Mouse (Mus musculus) heart, adult 2 months (tissue): ENCODE results near the gene Spa17. TPM values are rescaled to one million over a fixed set of nuclear protein-coding genes. Genes with fewer than 3 reads are reported as not detected.

Experiments used
- DNase-seq, 2 experiments: peaks; one replicate each; pipeline ENCODE4 v3.0.0; 2021
- H3K27ac ChIP-seq: fragments of 200-600 bp; 2 replicates; pipeline ENCODE4 v1.8.1; 2022
- H3K27me3 ChIP-seq: fragments of 200-500 bp; 2 replicates; pipeline ENCODE4 v1.6.1; 2012; ENCODE audit warnings: mild to moderate bottlenecking, low read length, inconsistent platforms, mixed read lengths; ENCODE audit not compliant: control insufficient read depth, insufficient read depth
- H3K36me3 ChIP-seq: fragments of 200-500 bp; 2 replicates; pipeline ENCODE4 v1.6.1; 2012; ENCODE audit warnings: low read length, inconsistent platforms; ENCODE audit not compliant: control insufficient read depth, insufficient read depth
- H3K4me1 ChIP-seq: fragments of 200-500 bp; 2 replicates; pipeline ENCODE4 v1.6.1; 2011; ENCODE audit warnings: low read length; ENCODE audit not compliant: control insufficient read depth, insufficient read depth
- H3K4me3 ChIP-seq: fragments of 200-600 bp; 2 replicates; pipeline ENCODE4 v1.8.1; 2022
- H3K79me2 ChIP-seq: fragments of 200-500 bp; replicated peaks from 2 replicates; pipeline ENCODE4 v1.6.1; 2012; ENCODE audit warnings: mild to moderate bottlenecking, inconsistent platforms, low read length, moderate library complexity, mixed read lengths; ENCODE audit not compliant: control insufficient read depth, insufficient read depth
- H3K9ac ChIP-seq: fragments of 200-500 bp; 2 replicates; pipeline ENCODE4 v1.6.1; 2012; ENCODE audit warnings: low read depth, mild to moderate bottlenecking, control low read depth, inconsistent platforms, low read length, mixed read lengths
- CTCF ChIP-seq: fragments of 200-600 bp; IDR thresholded peaks from 2 replicates; pipeline ENCODE4 v1.8.1; 2022; ENCODE audit warnings: antibody characterized with exemption, mild to moderate bottlenecking, moderate library complexity
- EP300 ChIP-seq: fragments of 200-500 bp; IDR thresholded peaks from 2 replicates; pipeline ENCODE4 v1.6.1; 2011; ENCODE audit warnings: low read depth, low read length, control low read depth; ENCODE audit not compliant: insufficient read depth
- POLR2A ChIP-seq: fragments of 200-500 bp; IDR thresholded peaks from 2 replicates; pipeline ENCODE4 v1.6.1; 2011; ENCODE audit warnings: mild to moderate bottlenecking, low read depth, low read length, control low read depth; ENCODE audit not compliant: insufficient read depth
- WGBS: fragments of 180-500 bp; shearing (Covaris S2); methylation state at CpG from one replicate; pipeline ENCODE4 v1.1.7; 2018; 5-methylcytosine and 5-hydroxymethylcytosine counted together
- intact Hi-C: fragments of 180-260 bp; cut with DNase I; formaldehyde crosslinking; loops from one replicate; pipeline ENCODE4 v1.15.1; 2025
- polyA plus RNA-seq: library from polyadenylated mRNA; depleted of rRNA; stranded (reverse); fragments of >200 nt; gene quantifications from 2 replicates; pipeline ENCODE4 v1.2.3, GENCODE M21; 2012
- total RNA-seq, 2 experiments: library from RNA; stranded (reverse); gene quantifications; 2 replicates each; pipeline ENCODE4 v1.2.3; 2021

Gene Spa17
- total and polyA plus RNA-seq, 3 experiments = 1.6 to 3.8 (median 1.9) TPM

DNA sequence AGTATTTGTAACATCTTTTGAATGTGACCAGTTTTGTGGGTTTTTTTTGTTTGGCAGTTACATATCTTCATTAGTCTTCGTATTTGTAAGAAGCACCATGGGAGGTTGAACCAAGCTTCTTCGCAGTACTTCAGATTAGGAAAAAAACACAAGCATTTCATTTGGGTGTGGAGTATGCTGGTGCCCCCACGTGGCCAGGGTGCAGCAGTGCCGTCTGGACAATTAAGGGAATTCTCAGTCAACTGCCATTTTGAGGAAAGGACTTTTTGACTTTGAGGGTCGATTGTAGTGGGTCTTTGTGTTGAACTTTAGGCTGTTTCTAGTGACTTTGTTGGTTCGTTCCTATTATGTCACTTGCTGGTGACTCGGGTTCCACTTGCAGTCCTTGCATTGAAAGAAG is 22.8 kb upstream of the Spa17 start:
- intact Hi-C loops = loop anchor here (5.0 kb wide), 1 partner anchor 174 kb away; no protein-coding TSS in a partner anchor
- 11% methylated on average over 7 of the region's 7 CpGs for WGBS
- Histone ChIP-seq H3K9ac (no peak overlapping the region), H3K27me3 (no peaks in the 10 kb centered on the region), H3K4me3 (no peak overlapping the region), H3K27ac (no peak overlapping the region), H3K36me3 (no peaks in the 10 kb centered on the region), H3K79me2 (no peaks in the 10 kb centered on the region), H3K4me1 (no peaks in the 10 kb centered on the region)
- peak; percentile 28 to 57 for DNase-seq
- peak; percentile 89 for TF ChIP-seq CTCF
- no peak for TF ChIP-seq POLR2A

DNA sequence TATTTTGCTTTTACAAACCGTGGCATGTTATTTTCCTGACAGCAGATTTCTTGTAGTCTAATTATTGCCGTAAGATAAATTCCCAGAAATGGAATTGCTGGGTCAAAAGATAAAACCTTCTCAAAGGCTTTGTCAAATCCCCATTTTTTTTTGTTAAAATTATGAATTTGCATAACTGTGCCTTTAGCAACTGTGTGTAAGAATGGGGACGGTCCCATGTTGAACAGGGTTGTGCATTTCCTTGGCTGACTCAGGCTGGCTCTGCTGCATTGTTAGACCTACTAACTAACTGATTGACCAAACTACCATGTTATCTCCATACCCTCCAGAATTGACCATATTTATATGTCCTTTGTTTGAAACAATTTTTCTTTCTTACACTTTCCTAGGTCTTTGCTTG is 20.7 kb upstream of the Spa17 start:
- H3K4me3 ChIP-seq = no peak overlapping the region
- intact Hi-C loops = no loop called here
- H3K27me3 ChIP-seq = no peaks in the 10 kb centered on the region
- 91% methylated on average over 3 of the region's 3 CpGs for WGBS
- H3K4me1 ChIP-seq = no peaks in the 10 kb centered on the region
- H3K9ac ChIP-seq = no peak overlapping the region
- no peak for TF ChIP-seq POLR2A
- no peak for TF ChIP-seq EP300
- TF ChIP-seq CTCF = no peak
- H3K36me3 ChIP-seq = no peaks in the 10 kb centered on the region
- no peaks in the 10 kb centered on the region for H3K79me2 ChIP-seq
- H3K27ac ChIP-seq = no peak overlapping the region
- DNase-seq = no peak

DNA sequence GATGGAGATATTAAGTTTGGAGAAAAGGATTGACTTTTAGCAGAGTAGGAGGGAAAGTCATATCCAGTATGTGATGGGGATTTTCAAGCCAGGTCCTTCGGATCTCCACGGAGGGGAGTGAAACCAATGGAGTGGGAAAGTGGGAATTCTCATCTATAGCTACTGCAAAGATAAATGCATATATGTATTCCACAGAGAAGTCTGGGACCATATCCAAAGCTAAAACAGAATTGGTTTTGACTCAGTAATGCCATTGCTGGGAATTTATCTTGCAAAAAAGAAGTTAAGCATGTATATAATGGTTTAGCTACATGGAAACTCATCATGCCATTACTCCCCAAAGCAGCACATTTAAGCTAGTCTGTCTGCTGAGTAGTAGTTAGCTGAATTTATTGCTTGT is 18.8 kb upstream of the Spa17 start:
- TF ChIP-seq POLR2A (no peak), EP300 (no peak), CTCF (no peak)
- no peaks in the 10 kb centered on the region for H3K27me3 ChIP-seq
- no peaks in the 10 kb centered on the region for H3K36me3 ChIP-seq
- DNase-seq = no peak
- no peak overlapping the region for H3K4me3 ChIP-seq
- intact Hi-C loops = no loop called here
- no peaks in the 10 kb centered on the region for H3K4me1 ChIP-seq
- no peaks in the 10 kb centered on the region for H3K79me2 ChIP-seq
- WGBS = 84% methylated on average over 2 of the region's 2 CpGs
- no peak overlapping the region for H3K27ac ChIP-seq
- H3K9ac ChIP-seq = no peak overlapping the region

DNA sequence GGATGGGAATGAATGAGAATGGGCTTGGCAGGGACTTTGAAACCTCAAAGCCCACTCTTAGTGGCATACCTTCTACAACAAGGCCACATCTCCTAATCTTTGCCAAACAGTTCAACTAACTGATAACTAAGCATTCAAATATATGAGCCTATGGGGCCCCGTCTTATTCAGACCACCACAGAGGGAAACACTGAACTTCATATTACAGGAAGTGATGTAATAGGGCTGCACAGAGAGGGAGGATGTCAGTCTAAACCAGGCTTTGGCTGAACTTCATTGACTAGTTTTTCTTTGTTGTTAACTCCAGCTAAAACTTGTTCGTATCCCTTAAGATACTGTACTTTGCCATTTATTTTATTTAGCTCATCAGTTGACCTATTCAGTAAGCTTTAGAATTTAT is 16.4 kb upstream of the Spa17 start:
- TF ChIP-seq CTCF (no peak), POLR2A (no peak), EP300 (no peak)

DNA sequence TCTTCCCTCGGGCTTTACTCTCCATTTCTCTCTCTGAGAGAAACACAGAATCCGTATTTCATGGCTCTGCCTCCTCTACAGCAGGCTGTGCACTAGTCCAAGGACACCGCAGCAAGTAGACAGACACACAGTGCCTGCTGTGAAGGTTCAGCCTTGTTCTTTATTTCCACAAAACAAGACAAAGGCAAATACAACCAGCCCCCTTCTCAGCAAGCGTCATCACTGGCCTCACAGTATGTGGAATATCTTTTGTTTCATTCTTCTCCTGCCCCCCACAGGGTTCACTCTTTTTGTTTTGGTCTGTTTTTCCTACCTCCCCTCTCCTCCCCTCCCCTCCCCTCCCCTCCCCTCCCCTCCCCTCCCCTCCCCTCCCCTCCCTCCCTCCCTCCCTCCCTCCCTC is 15.1 kb upstream of the Spa17 start:
- H3K27me3 ChIP-seq = no peaks in the 10 kb centered on the region
- H3K4me1 ChIP-seq = no peaks in the 10 kb centered on the region
- no peak overlapping the region for H3K27ac ChIP-seq
- H3K9ac ChIP-seq = no peak overlapping the region
- 85% methylated on average over 4 of the region's 4 CpGs for WGBS
- no peak overlapping the region for H3K4me3 ChIP-seq
- H3K36me3 ChIP-seq = no peaks in the 10 kb centered on the region
- no peak for TF ChIP-seq POLR2A
- no peak for TF ChIP-seq EP300
- no peak for TF ChIP-seq CTCF
- intact Hi-C loops = no loop called here
- H3K79me2 ChIP-seq = no peaks in the 10 kb centered on the region
- DNase-seq = no peak

More for the DNA sequence above, 16.4 kb upstream of the Spa17 start:
- Histone ChIP-seq H3K4me1 (no peaks in the 10 kb centered on the region), H3K79me2 (no peaks in the 10 kb centered on the region), H3K27me3 (no peaks in the 10 kb centered on the region), H3K9ac (no peak overlapping the region), H3K4me3 (no peak overlapping the region), H3K27ac (no peak overlapping the region), H3K36me3 (no peaks in the 10 kb centered on the region)
- intact Hi-C loops = no loop called here
- 70% methylated on average over 2 of the region's 2 CpGs for WGBS
- DNase-seq = no peak

DNA sequence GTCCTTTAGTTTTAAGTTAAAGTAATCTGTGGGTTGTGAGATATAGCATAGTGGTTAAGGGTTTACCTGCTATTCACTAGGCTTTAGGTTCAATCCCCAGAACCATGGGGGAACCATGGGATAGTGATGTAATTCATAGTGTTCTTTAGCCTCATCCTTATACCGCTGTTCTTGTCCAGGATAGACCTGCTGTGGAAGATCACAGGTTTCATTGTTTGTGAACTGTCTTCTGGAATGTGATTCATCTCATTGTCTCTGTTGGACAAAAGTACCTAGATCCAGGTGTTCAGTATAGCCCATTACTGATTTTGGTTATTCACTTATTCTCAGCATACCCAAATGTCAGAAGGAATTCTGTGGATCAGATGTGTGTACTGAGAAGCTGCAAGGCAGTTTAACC is 13.7 kb upstream of the Spa17 start:
- no peak overlapping the region for H3K9ac ChIP-seq
- H3K36me3 ChIP-seq = no peaks in the 10 kb centered on the region
- intact Hi-C loops = no loop called here
- no peak for DNase-seq
- H3K79me2 ChIP-seq = no peaks in the 10 kb centered on the region
- TF ChIP-seq EP300 (no peak), CTCF (no peak), POLR2A (no peak)
- H3K4me1 ChIP-seq = no peaks in the 10 kb centered on the region
- H3K27ac ChIP-seq = no peak overlapping the region
- no peaks in the 10 kb centered on the region for H3K27me3 ChIP-seq
- WGBS = 100% methylated on average over 1 of the region's 1 CpGs
- no peak overlapping the region for H3K4me3 ChIP-seq
